Mouse (Mus musculus): ENCODE measurements at regions not wholly inside any gene's neighbourhood (a gene's known extent, or its start where the extent isn't known, plus 50 kb on each side); places are given as distances from the start of the nearest gene placed in this dataset.

GRCm38 (mm10) chr3:101670561-101671001 is 66.1 kb upstream of the Atp1a1 start:
- no peak for TF ChIP-seq POLR2A (IDR thresholded peaks at IDR 0.05; ENCODE audit: extremely low read depth, insufficient read depth, low read length)
- TF ChIP-seq CTCF (IDR thresholded peaks at IDR 0.05; ENCODE audit: extremely low read depth, insufficient read depth, low read length): no peak
